Mouse (Mus musculus) stomach, postnatal 0 days (tissue): ENCODE measurements around the gene Cldn14.
A peak's percentile ranks its signal among the peaks of the same experiment; 100 is the strongest.

Experiments used
- CTCF ChIP-seq: IDR thresholded peaks from 2 replicates; pipeline ENCODE4 v1.5.1; 2016; ENCODE audit warnings: antibody characterized with exemption, low read depth, mild to moderate bottlenecking, moderate library complexity
- EP300 ChIP-seq: optimal IDR thresholded peaks from 2 replicates; pipeline ENCODE3; 2016; ENCODE audit warnings: antibody characterized with exemption

- TF ChIP-seq CTCF (peak; percentile 62), EP300 (no peak)
Measured at GRCm38 (mm10) chr16:93915338-93915849, 93.2 kb downstream of the Cldn14 start.
